Mouse (Mus musculus) stomach, postnatal 0 days (tissue): ENCODE measurements around the gene Dpp9.

ENCODE experiments used
- CTCF ChIP-seq: IDR thresholded peaks from 2 replicates; pipeline ENCODE4 v1.5.1; 2016; ENCODE audit warnings: antibody characterized with exemption, low read depth, mild to moderate bottlenecking, moderate library complexity
- EP300 ChIP-seq: optimal IDR thresholded peaks from 2 replicates; pipeline ENCODE3; 2016; ENCODE audit warnings: antibody characterized with exemption

- TF ChIP-seq CTCF (no peak), EP300 (no peak)
Measured at GRCm38 (mm10) chr17:56164510-56164909, 54.2 kb downstream of the Dpp9 start.
